In genomic region chr8:33068468-33068867, GRCm38 (mm10) we compare ENCODE assay signal across 19 mouse cellular contexts.
A peak's percentile ranks its signal among the peaks of the same experiment; 100 is the strongest.
DNase-seq lines count a peak whose midpoint lies in the region; ATAC-seq and TF ChIP-seq lines count a peak whose summit lies in the region.
"Had no signal": no experiment of that assay in that cellular context is flagged by ENCODE, and none has a peak within 500 bp of the region (broad histone marks: within the 10 kb centered on the region; RNA-seq: fewer than 3 reads in every experiment).

No protein-coding gene starts in this region.

- WGBS in bone marrow, adult 2 months = 78% methylated on average over 5 of the region's 5 CpGs

- peak; percentile 58 for TF ChIP-seq CTCF in layer of hippocampus, adult 2 months (conservative IDR thresholded peaks at IDR 0.05)
- peak; percentile 72 for TF ChIP-seq CTCF in E14TG2a.4 (conservative IDR thresholded peaks at IDR 0.05; ENCODE audit: low read length)
- peak; percentile 18; the same call in 1 of the 2 replicates for TF ChIP-seq CTCF in bone marrow, adult 2 months (IDR thresholded peaks at IDR 0.05; ENCODE audit: control insufficient read depth, insufficient read depth, low read length)

- TF ChIP-seq POLR2A in bone marrow, adult 2 months (IDR thresholded peaks at IDR 0.05; ENCODE audit: borderline replicate concordance, control insufficient read depth, low read depth, low read length) = no peak

- no peaks in the 10 kb centered on the region for H3K9me3 ChIP-seq in E14TG2a.4 (ENCODE audit: low read length)
- H3K9me3 ChIP-seq: embryonic facial prominence, embryonic 12.5 days; forebrain, embryonic 10.5 days; heart, embryonic 15.5 days; liver, embryonic 15.5 days; midbrain, embryonic 12.5 days had no signal

- H3K4me1 ChIP-seq in E14TG2a.4 (replicated peaks; ENCODE audit: low read depth, low read length) = no peaks in the 10 kb centered on the region
- H3K4me1 ChIP-seq in bone marrow, adult 2 months (ENCODE audit: control insufficient read depth, insufficient read depth, low read length) = no peaks in the 10 kb centered on the region
- H3K4me1 ChIP-seq: embryonic facial prominence, embryonic 12.5 days; forebrain, embryonic 10.5 days; heart, embryonic 15.5 days; liver, embryonic 15.5 days; midbrain, embryonic 12.5 days had no signal

- no peak overlapping the region for H3K27ac ChIP-seq in layer of hippocampus, adult 2 months
- H3K27ac ChIP-seq in bone marrow, adult 2 months (ENCODE audit: control insufficient read depth, insufficient read depth, low read depth, low read length, poor library complexity) = no peak overlapping the region
- H3K27ac ChIP-seq: embryonic facial prominence, embryonic 12.5 days; forebrain, embryonic 10.5 days; heart, embryonic 15.5 days; liver, embryonic 15.5 days; macrophage; midbrain, embryonic 12.5 days had no signal

- H3K4me3 ChIP-seq in layer of hippocampus, adult 2 months = no peak overlapping the region
- H3K4me3 ChIP-seq in E14TG2a.4 (replicated peaks; ENCODE audit: low read length) = no peak overlapping the region
- no peak overlapping the region for H3K4me3 ChIP-seq in bone marrow, adult 2 months (replicated peaks; ENCODE audit: control insufficient read depth, low read depth, low read length)
- H3K4me3 ChIP-seq: embryonic facial prominence, embryonic 12.5 days; forebrain, embryonic 10.5 days; heart, embryonic 15.5 days; liver, embryonic 15.5 days; midbrain, embryonic 12.5 days had no signal

- no peaks in the 10 kb centered on the region for H3K36me3 ChIP-seq in E14TG2a.4 (ENCODE audit: insufficient read depth, low read length)
- H3K36me3 ChIP-seq: embryonic facial prominence, embryonic 12.5 days; forebrain, embryonic 10.5 days; heart, embryonic 15.5 days; liver, embryonic 15.5 days; midbrain, embryonic 12.5 days had no signal

- DNase-seq in layer of hippocampus, adult 2 months (ENCODE audit: low spot score in 2 of 2) = no peak
- DNase-seq in layer of hippocampus, adult 9-11 months = no peak
- peak; percentile 23 for DNase-seq in 3T3-L1 (ENCODE audit: low read depth, low spot score)
- DNase-seq in right cerebral cortex, postnatal 4 days = no peak
- DNase-seq: adrenal gland, postnatal 10 days; kidney, adult 18-20 months; kidney, postnatal 25 days; right cerebral cortex, postnatal 14 days; thymus, adult 2 months had no signal

- no peak for ATAC-seq in frontal cortex, adult (ENCODE audit: low TSS enrichment)
- ATAC-seq: CD4-positive, CD25-positive, alpha-beta regulatory T cell, adult 4 months had no signal

- no peaks in the 10 kb centered on the region for H3K27me3 ChIP-seq in E14TG2a.4 (ENCODE audit: insufficient read depth, low read length)
- H3K27me3 ChIP-seq: embryonic facial prominence, embryonic 12.5 days; heart, embryonic 15.5 days; liver, embryonic 15.5 days; midbrain, embryonic 12.5 days had no signal

Comparison
In these comparisons a context has a peak if more than half of its experiments do, and no peak if none do; other contexts are left out.
1. CTCF ChIP-seq: peak in every context shown above with its lines; median percentile 72 in E14TG2a.4; 58 in layer of hippocampus, adult 2 months; 18 in bone marrow, adult 2 months.